Mouse (Mus musculus): ENCODE measurements at regions not wholly inside any gene's neighbourhood (a gene's known extent, or its start where the extent isn't known, plus 50 kb on each side); places are given as distances from the start of the nearest gene placed in this dataset.

DNA sequence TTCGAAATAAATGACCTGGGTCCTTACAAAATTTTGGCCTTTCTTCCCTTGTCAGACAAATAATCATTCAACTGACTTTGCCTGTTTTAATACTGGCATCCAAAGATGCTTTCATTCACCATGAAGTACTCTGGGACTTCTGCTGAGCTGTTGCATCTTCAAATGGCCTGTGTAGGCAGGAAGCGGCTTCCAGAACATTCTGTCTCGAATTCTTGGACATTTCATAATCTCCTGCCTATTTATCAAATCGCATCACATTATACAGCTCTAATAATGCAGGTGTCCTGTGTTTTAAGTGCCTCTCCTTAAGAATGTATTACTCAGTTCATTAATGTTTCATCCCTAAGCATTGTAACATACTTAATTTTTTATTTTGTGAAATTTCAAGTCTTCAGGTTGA lies 420.1 kb upstream of the Pmfbp1 start:
- H3K4me1 ChIP-seq (ENCODE audit: control insufficient read depth, insufficient read depth, low read length) = no peaks in the 10 kb centered on the region
- H3K9me3 ChIP-seq (replicated peaks; ENCODE audit: control insufficient read depth, low read length, poor library complexity, severe bottlenecking) = peaks cover 5% of the 10 kb centered on the region
- no peak overlapping the region for H3K9ac ChIP-seq (ENCODE audit: low read depth, low read length)
- no peak overlapping the region for H3K4me2 ChIP-seq (ENCODE audit: low read length)
- no peak for ATAC-seq
- no peaks in the 10 kb centered on the region for H3K36me3 ChIP-seq (ENCODE audit: control insufficient read depth, insufficient read depth, low read length)
- 93% methylated on average over 4 of the region's 4 CpGs for WGBS
- no peak overlapping the region for H3K27ac ChIP-seq (ENCODE audit: low read length)
- H3K27me3 ChIP-seq (ENCODE audit: control insufficient read depth, insufficient read depth, low read depth, low read length) = no peaks in the 10 kb centered on the region; the same call in 1 of the 2 replicates
- H3K4me3 ChIP-seq (ENCODE audit: low read depth, low read length) = no peak overlapping the region

DNA sequence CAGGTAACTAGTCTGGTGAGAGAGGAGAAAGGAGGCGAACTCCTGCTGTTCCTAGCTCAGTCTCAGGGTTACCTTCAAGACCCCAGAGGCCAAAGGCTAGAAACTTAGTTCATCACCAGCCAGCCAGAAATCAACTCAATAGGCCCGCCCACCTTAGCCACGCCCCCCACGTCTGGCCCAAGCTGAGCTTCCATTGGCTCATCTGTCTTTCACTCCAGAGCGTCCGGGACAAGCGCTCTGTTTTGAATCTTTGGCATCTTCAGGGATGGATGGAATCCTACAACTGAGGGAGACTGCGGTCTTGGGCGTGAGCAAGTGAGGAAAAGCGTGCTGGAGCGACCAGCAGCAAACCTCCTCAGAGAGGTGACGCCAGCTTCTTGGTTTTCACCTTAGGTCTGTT lies 418.8 kb upstream of the Pmfbp1 start:
- Histone ChIP-seq H3K36me3 (ENCODE audit: control insufficient read depth, insufficient read depth, low read length) (no peaks in the 10 kb centered on the region), H3K9ac (ENCODE audit: low read depth, low read length) (no peak overlapping the region), H3K4me2 (ENCODE audit: low read length) (peak overlapping the region; percentile 40), H3K27me3 (ENCODE audit: control insufficient read depth, insufficient read depth, low read depth, low read length) (no peaks in the 10 kb centered on the region; the same call in 1 of the 2 replicates), H3K4me3 (ENCODE audit: low read depth, low read length) (no peak overlapping the region), H3K9me3 (replicated peaks; ENCODE audit: control insufficient read depth, low read length, poor library complexity, severe bottlenecking) (peaks cover 5% of the 10 kb centered on the region), H3K4me1 (ENCODE audit: control insufficient read depth, insufficient read depth, low read length) (no peaks in the 10 kb centered on the region), H3K27ac (ENCODE audit: low read length) (no peak overlapping the region)
- ATAC-seq = no peak
- WGBS = 16% methylated on average over 12 of the region's 12 CpGs

DNA sequence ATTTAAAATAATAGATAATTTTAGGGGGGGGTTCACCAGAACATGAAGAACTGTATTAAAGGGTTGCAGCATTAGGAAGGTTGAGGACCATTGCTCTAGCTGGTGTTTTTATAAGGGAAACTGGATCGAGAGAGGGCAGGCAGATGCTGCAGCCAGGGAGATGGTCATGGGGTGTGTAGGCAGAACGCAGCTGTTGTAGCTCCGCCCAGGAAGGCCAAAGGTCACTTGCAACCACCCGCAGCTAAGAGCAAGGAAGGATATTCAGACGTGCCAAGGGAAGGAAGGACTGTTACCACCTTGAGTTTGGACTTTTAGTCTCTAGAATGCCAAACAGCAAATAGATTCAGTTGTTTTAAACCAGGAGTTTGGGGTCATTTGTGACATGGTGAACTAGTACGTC lies 414.6 kb upstream of the Pmfbp1 start:
- no peaks in the 10 kb centered on the region for H3K4me1 ChIP-seq (ENCODE audit: control insufficient read depth, insufficient read depth, low read length)
- H3K9me3 ChIP-seq (replicated peaks; ENCODE audit: control insufficient read depth, low read length, poor library complexity, severe bottlenecking) = peaks cover 7% of the 10 kb centered on the region
- H3K4me3 ChIP-seq (ENCODE audit: low read depth, low read length) = no peak overlapping the region
- H3K27ac ChIP-seq (ENCODE audit: low read length) = no peak overlapping the region
- no peak for ATAC-seq
- no peaks in the 10 kb centered on the region; the same call in 1 of the 2 replicates for H3K27me3 ChIP-seq (ENCODE audit: control insufficient read depth, insufficient read depth, low read depth, low read length)
- no peak overlapping the region for H3K9ac ChIP-seq (ENCODE audit: low read depth, low read length)
- H3K36me3 ChIP-seq (ENCODE audit: control insufficient read depth, insufficient read depth, low read length) = no peaks in the 10 kb centered on the region
- WGBS = 59% methylated on average over 6 of the region's 6 CpGs
- no peak overlapping the region for H3K4me2 ChIP-seq (ENCODE audit: low read length)

DNA sequence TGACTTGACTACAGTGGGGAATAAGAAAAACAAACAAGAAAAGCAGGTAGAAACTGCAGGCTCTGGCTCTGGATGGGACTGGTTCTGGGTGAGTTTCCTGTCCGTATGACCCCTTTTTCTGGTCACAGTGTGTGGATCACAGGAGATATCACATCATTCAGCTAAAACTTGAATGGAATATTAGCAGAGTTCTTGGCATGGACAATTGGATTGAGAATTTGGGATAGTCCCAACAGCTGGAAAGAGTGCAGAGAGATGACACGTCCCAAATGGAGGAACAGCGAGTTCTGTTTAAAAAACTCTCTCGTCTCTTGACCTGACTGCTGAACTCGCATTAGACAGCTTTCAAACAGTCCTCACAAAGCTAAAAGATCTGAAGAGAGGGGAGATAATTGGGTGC lies 412.5 kb upstream of the Pmfbp1 start:
- WGBS = 90% methylated on average over 5 of the region's 5 CpGs
- Histone ChIP-seq H3K27me3 (ENCODE audit: control insufficient read depth, insufficient read depth, low read depth, low read length) (no peaks in the 10 kb centered on the region), H3K9me3 (replicated peaks; ENCODE audit: control insufficient read depth, low read length, poor library complexity, severe bottlenecking) (peaks cover 7% of the 10 kb centered on the region), H3K9ac (ENCODE audit: low read depth, low read length) (no peak overlapping the region), H3K4me1 (ENCODE audit: control insufficient read depth, insufficient read depth, low read length) (no peaks in the 10 kb centered on the region), H3K36me3 (ENCODE audit: control insufficient read depth, insufficient read depth, low read length) (no peaks in the 10 kb centered on the region), H3K4me3 (ENCODE audit: low read depth, low read length) (no peak overlapping the region), H3K4me2 (ENCODE audit: low read length) (no peak overlapping the region), H3K27ac (ENCODE audit: low read length) (no peak overlapping the region)
- no peak for ATAC-seq

DNA sequence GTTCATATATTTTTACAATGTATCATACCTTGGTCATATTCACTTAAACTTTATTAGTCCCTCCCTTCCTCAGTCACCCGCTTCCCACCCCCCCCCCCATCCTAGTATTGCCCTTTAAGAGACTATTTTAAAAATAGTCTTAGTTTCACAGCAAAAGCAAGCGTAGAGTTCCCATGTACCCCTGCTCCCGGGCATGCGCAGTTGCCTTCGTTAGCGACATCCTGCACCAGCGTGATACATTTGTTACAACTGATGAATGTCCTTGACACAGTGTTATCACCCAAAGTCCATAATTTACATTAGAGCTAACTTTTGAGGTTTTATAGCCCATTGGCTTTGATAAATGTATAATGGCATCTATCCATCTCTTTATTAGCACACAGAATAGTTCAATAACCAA lies 408.7 kb upstream of the Pmfbp1 start:
- Histone ChIP-seq H3K4me2 (ENCODE audit: low read length) (no peak overlapping the region), H3K9ac (ENCODE audit: low read depth, low read length) (no peak overlapping the region), H3K36me3 (ENCODE audit: control insufficient read depth, insufficient read depth, low read length) (no peaks in the 10 kb centered on the region), H3K9me3 (replicated peaks; ENCODE audit: control insufficient read depth, low read length, poor library complexity, severe bottlenecking) (peaks cover 3% of the 10 kb centered on the region; the same call in 1 of the 2 replicates), H3K27ac (ENCODE audit: low read length) (no peak overlapping the region), H3K4me3 (ENCODE audit: low read depth, low read length) (no peak overlapping the region), H3K4me1 (ENCODE audit: control insufficient read depth, insufficient read depth, low read length) (no peaks in the 10 kb centered on the region), H3K27me3 (ENCODE audit: control insufficient read depth, insufficient read depth, low read depth, low read length) (no peaks in the 10 kb centered on the region)
- WGBS = 89% methylated on average over 7 of the region's 7 CpGs
- no peak for ATAC-seq

DNA sequence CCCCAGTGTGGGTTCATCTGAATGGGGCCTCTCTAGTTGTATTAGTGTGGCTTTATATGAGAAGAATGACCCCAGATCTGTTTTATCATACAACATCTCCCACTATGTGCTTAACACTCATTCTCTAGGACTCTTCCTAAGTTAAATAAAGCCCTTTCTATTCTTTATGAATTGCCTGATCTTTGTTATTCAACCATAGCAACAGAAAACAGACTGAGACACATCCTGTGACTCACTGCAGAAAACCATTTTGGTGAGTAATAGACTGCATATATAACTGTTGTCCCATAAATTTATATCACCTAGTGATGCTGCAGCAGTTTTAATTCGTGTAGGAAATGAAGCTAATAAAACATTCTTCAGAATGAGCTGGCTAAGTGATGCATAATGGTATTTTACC lies 406.0 kb upstream of the Pmfbp1 start:
- H3K4me2 ChIP-seq (ENCODE audit: low read length) = no peak overlapping the region
- H3K9ac ChIP-seq (ENCODE audit: low read depth, low read length) = no peak overlapping the region
- ATAC-seq = no peak
- no peaks in the 10 kb centered on the region for H3K27me3 ChIP-seq (ENCODE audit: control insufficient read depth, insufficient read depth, low read depth, low read length)
- no peak overlapping the region for H3K27ac ChIP-seq (ENCODE audit: low read length)
- H3K9me3 ChIP-seq (replicated peaks; ENCODE audit: control insufficient read depth, low read length, poor library complexity, severe bottlenecking) = no peaks in the 10 kb centered on the region
- H3K4me3 ChIP-seq (ENCODE audit: low read depth, low read length) = no peak overlapping the region
- no peaks in the 10 kb centered on the region for H3K4me1 ChIP-seq (ENCODE audit: control insufficient read depth, insufficient read depth, low read length)
- 63% methylated on average over 1 of the region's 1 CpGs for WGBS
- H3K36me3 ChIP-seq (ENCODE audit: control insufficient read depth, insufficient read depth, low read length) = no peaks in the 10 kb centered on the region

DNA sequence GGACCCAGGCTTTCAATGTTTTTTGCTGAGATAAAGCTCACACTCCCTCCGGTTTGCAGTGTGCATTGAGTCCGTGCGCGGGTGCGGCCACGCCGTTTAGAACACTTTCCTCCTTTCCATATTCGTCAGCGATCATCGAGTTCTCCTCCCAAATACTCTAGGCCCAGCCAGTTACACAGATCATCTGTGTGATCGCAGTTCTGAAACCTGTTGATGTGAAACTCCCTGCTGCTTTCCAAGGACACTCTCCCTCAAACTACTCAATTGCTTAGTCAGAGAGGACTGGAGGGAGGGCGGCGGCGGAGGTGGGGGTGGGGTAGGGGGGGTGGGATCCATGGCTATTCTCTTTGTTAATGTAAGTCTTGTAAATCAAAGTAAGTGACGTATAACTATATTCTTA lies 394.2 kb upstream of the Pmfbp1 start:
- Histone ChIP-seq H3K9ac (ENCODE audit: low read depth, low read length) (no peak overlapping the region), H3K27ac (ENCODE audit: low read length) (no peak overlapping the region), H3K27me3 (ENCODE audit: control insufficient read depth, insufficient read depth, low read depth, low read length) (no peaks in the 10 kb centered on the region), H3K4me3 (ENCODE audit: low read depth, low read length) (no peak overlapping the region), H3K9me3 (replicated peaks; ENCODE audit: control insufficient read depth, low read length, poor library complexity, severe bottlenecking) (no peaks in the 10 kb centered on the region), H3K4me1 (ENCODE audit: control insufficient read depth, insufficient read depth, low read length) (no peaks in the 10 kb centered on the region), H3K36me3 (ENCODE audit: control insufficient read depth, insufficient read depth, low read length) (no peaks in the 10 kb centered on the region), H3K4me2 (ENCODE audit: low read length) (no peak overlapping the region)
- no peak for ATAC-seq
- WGBS = 93% methylated on average over 15 of the region's 15 CpGs

DNA sequence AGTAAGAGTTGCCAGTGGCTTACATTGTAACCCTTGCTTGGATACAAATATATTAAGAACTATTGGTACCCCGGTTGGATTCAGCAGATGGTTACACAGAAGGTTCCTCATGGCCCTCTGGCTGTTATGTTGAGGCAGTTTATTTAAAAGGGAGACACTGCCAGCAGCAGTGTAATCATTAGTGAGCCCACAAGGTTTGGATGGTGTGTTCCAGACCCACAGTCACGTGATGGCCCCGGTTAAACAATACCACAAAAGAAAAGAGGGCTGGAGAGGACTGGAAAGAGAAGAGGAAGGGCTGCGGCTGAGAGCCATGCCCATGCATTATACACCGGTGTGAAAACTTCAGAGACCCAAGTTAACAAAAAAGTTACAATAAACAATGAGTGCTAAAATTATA lies 392.4 kb upstream of the Pmfbp1 start:
- no peak overlapping the region for H3K4me2 ChIP-seq (ENCODE audit: low read length)
- ATAC-seq = no peak
- peaks cover 9% of the 10 kb centered on the region for H3K4me1 ChIP-seq (ENCODE audit: control insufficient read depth, insufficient read depth, low read length)
- H3K27ac ChIP-seq (ENCODE audit: low read length) = no peak overlapping the region
- H3K9ac ChIP-seq (ENCODE audit: low read depth, low read length) = no peak overlapping the region
- 88% methylated on average over 5 of the region's 5 CpGs for WGBS
- H3K4me3 ChIP-seq (ENCODE audit: low read depth, low read length) = no peak overlapping the region
- H3K9me3 ChIP-seq (replicated peaks; ENCODE audit: control insufficient read depth, low read length, poor library complexity, severe bottlenecking) = no peaks in the 10 kb centered on the region
- no peaks in the 10 kb centered on the region for H3K36me3 ChIP-seq (ENCODE audit: control insufficient read depth, insufficient read depth, low read length)
- no peaks in the 10 kb centered on the region for H3K27me3 ChIP-seq (ENCODE audit: control insufficient read depth, insufficient read depth, low read depth, low read length)

DNA sequence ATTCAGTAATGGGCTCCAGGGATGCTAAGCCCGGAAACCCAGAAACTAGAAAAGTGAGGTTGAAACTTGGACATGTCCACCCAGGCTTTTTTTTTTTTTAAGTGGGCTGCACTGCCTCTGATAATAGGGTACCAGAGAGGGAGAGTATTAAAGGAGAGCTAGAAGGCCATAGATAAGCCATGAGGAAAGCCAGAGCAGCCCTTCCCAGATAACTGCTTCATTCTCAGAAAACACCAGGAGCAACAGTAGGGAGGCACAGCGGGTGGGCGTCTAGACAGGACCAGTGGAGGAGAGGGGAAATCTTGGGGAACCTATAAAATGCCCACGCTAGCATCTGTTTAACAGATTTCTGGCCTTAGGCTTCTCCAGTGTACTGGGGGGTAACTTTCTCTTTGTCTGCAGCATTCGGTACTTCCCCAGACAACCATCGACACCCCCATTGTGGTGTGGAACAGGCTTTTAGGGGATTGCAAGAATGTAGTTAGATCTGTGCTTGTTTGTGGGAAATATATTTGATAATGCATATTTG lies 389.0 kb upstream of the Pmfbp1 start:
- no peak overlapping the region for H3K4me3 ChIP-seq (ENCODE audit: low read depth, low read length)
- H3K4me1 ChIP-seq (ENCODE audit: control insufficient read depth, insufficient read depth, low read length) = peaks cover 18% of the 10 kb centered on the region
- no peaks in the 10 kb centered on the region for H3K27me3 ChIP-seq (ENCODE audit: control insufficient read depth, insufficient read depth, low read depth, low read length)
- no peak for ATAC-seq
- no peak overlapping the region for H3K4me2 ChIP-seq (ENCODE audit: low read length)
- 64% methylated on average over 6 of the region's 6 CpGs for WGBS
- no peak overlapping the region for H3K27ac ChIP-seq (ENCODE audit: low read length)
- no peak overlapping the region for H3K9ac ChIP-seq (ENCODE audit: low read depth, low read length)
- no peaks in the 10 kb centered on the region for H3K9me3 ChIP-seq (replicated peaks; ENCODE audit: control insufficient read depth, low read length, poor library complexity, severe bottlenecking)
- H3K36me3 ChIP-seq (ENCODE audit: control insufficient read depth, insufficient read depth, low read length) = no peaks in the 10 kb centered on the region
